Mouse (Mus musculus): ENCODE measurements around the gene Snai3. TPM values are rescaled to one million over a fixed set of nuclear protein-coding genes. Genes with fewer than 3 reads are reported as not detected.

Gene Snai3
- polyA plus RNA-seq (2015; fragmentation: Nextera tagmentation; extraction: Ambion mirVana), result 1.2 and 1.5 TPM in 2 replicates

GRCm38 (mm10) chr8:122460524-122461472, at the start of gene Snai3:
Gene Snai3, minus strand, starts transcription at chr8:122460733.
- Histone ChIP-seq H3K9ac (replicated peaks; ENCODE audit: low read depth) (no peak within 1 kb of the TSS), H3K4me3 (ENCODE audit: low read depth, low read length) (peak within 1 kb of the TSS; percentile 19; the same call in 1 of the 2 replicates), H3K4me1 (ENCODE audit: insufficient read depth, low read depth, low read length) (peaks cover 10% of the 10 kb centered on the region; the same call in 1 of the 2 replicates), H3K9me3 (ENCODE audit: low read length) (no peaks in the 10 kb centered on the region), H3K27me3 (replicated peaks; ENCODE audit: insufficient read depth, low read length) (peaks cover 20% of the 10 kb centered on the region; the same call in 1 of the 2 replicates), H3K36me3 (ENCODE audit: insufficient read depth, low read length) (no peaks in the 10 kb centered on the region), H3K27ac (ENCODE audit: low read length) (no peak within 1 kb of the TSS), H3K4me2 (replicated peaks; ENCODE audit: low read depth, low read length) (peak within 1 kb of the TSS; percentile 49)
- 2% methylated on average over 48 of the region's 56 CpGs for WGBS
- TF ChIP-seq EP300 (IDR thresholded peaks at IDR 0.05), result no peak
- no peak for TF ChIP-seq CTCF (IDR thresholded peaks at IDR 0.05)
- ATAC-seq, result peak; percentile 88
- peak; percentile 80 for DNase-seq (ENCODE audit: low spot score)

DNA sequence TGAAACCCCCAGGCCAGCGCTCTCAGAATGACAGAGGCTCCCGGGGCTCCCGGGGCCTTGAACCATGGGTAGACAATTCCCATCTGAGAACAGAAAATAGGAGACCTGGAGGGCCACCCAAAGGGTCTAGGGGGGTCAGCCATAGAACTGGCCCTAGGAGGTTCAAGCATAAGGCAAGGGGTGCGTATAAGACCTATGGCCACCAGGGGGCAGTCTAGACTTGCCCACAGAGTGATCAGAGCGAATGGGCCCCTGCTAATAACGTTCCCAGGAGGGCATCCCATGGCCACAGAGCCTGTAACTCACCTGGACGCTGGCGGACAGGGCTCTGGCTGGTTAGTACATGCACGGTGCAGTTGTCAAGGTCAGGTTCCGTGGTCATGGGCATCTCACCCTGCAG, 40.3 kb upstream of the Snai3 start:
- DNase-seq (ENCODE audit: low spot score) (peak; percentile 92), ATAC-seq (peak; percentile 60)
- H3K27me3 ChIP-seq (replicated peaks; ENCODE audit: insufficient read depth, low read length), result no peaks in the 10 kb centered on the region
- H3K4me3 ChIP-seq (ENCODE audit: low read depth, low read length), result no peak overlapping the region
- H3K9me3 ChIP-seq (ENCODE audit: low read length), result no peaks in the 10 kb centered on the region
- no peak overlapping the region for H3K9ac ChIP-seq (replicated peaks; ENCODE audit: low read depth)
- WGBS, result 35% methylated on average over 10 of the region's 10 CpGs
- H3K36me3 ChIP-seq (ENCODE audit: insufficient read depth, low read length), result peaks cover 24% of the 10 kb centered on the region
- TF ChIP-seq EP300 (IDR thresholded peaks at IDR 0.05) (no peak), CTCF (IDR thresholded peaks at IDR 0.05) (peak; percentile 97)
- no peak overlapping the region for H3K27ac ChIP-seq (ENCODE audit: low read length)
- H3K4me2 ChIP-seq (replicated peaks; ENCODE audit: low read depth, low read length), result no peak overlapping the region
- H3K4me1 ChIP-seq (ENCODE audit: insufficient read depth, low read depth, low read length), result no peaks in the 10 kb centered on the region

DNA sequence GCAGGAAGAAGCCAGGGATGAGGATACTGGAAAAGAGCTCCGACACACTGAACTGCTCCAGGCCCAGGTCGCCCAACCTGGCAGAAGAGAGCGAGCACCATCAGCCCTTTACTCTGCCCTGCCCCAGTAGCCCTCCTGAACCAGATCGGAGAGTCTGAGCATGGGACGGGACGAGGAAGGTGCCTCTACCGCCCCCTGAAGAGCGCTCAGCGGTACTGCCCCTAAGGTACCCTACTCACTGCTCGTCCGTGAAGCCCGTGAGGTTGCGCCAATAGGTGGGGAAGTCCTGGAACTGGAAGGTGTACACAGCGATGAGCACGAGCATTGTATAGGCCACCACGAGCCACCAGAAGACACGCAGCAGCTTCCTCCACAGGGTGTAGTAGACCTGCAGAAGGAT, 37.4 kb upstream of the Snai3 start:
- Histone ChIP-seq H3K9me3 (ENCODE audit: low read length) (no peaks in the 10 kb centered on the region), H3K9ac (replicated peaks; ENCODE audit: low read depth) (no peak overlapping the region), H3K27ac (ENCODE audit: low read length) (no peak overlapping the region), H3K4me2 (replicated peaks; ENCODE audit: low read depth, low read length) (no peak overlapping the region), H3K4me3 (ENCODE audit: low read depth, low read length) (no peak overlapping the region), H3K27me3 (replicated peaks; ENCODE audit: insufficient read depth, low read length) (no peaks in the 10 kb centered on the region), H3K4me1 (ENCODE audit: insufficient read depth, low read depth, low read length) (no peaks in the 10 kb centered on the region), H3K36me3 (ENCODE audit: insufficient read depth, low read length) (peaks cover 45% of the 10 kb centered on the region)
- TF ChIP-seq CTCF (IDR thresholded peaks at IDR 0.05), result peak; percentile 60
- no peak for TF ChIP-seq EP300 (IDR thresholded peaks at IDR 0.05)
- ATAC-seq (no peak), DNase-seq (ENCODE audit: low spot score) (no peak)
- 63% methylated on average over 17 of the region's 17 CpGs for WGBS

DNA sequence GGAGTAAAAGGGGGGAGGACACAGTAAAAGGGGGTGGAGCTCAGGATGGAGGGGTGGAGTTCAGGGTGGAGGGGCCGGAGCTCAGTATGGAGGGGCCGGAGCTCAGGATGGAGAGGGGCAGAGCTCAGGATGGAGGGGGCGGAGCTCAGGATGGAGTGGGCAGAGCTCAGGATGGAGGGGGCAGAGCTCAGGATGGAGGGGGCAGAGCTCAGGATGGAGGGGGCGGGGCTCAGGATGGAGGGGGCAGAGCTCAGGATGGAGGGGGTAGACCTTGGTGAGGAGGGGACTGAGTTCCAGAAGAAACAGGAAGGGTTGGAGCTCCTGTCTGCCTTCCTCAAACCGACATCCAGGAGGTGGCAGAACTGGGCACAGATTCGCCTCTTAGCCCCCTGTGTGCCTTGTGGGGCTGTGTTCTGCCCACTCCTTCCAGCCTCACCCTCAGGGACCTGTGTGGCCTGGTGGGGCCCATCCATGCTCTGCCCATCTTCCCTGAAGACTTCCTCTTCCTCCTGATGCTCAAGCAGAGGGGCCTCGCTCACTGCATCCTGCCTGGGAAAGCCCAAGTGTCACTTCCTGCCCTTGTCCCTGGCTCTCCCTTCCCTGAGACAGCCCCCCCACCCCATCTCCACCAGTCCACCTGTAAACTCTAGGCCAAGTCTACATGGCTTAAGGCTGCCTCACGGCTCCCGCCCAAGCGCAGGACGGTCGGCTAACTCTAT, 36.6 kb upstream of the Snai3 start:
- DNase-seq (ENCODE audit: low spot score) (peak; percentile 62), ATAC-seq (peak; percentile 63)
- no peaks in the 10 kb centered on the region for H3K4me1 ChIP-seq (ENCODE audit: insufficient read depth, low read depth, low read length)
- WGBS, result 49% methylated on average over 9 of the region's 12 CpGs
- no peaks in the 10 kb centered on the region for H3K27me3 ChIP-seq (replicated peaks; ENCODE audit: insufficient read depth, low read length)
- H3K4me3 ChIP-seq (ENCODE audit: low read depth, low read length), result no peak overlapping the region
- H3K9me3 ChIP-seq (ENCODE audit: low read length), result no peaks in the 10 kb centered on the region
- H3K4me2 ChIP-seq (replicated peaks; ENCODE audit: low read depth, low read length), result no peak overlapping the region
- no peak overlapping the region for H3K9ac ChIP-seq (replicated peaks; ENCODE audit: low read depth)
- H3K27ac ChIP-seq (ENCODE audit: low read length), result no peak overlapping the region
- TF ChIP-seq CTCF (IDR thresholded peaks at IDR 0.05) (no peak; the same call in 1 of the 2 replicates), EP300 (IDR thresholded peaks at IDR 0.05) (no peak)
- H3K36me3 ChIP-seq (ENCODE audit: insufficient read depth, low read length), result peaks cover 52% of the 10 kb centered on the region

GRCm38 (mm10) chr8:122488387-122488786, 27.9 kb upstream of the Snai3 start:
- Histone ChIP-seq H3K4me2 (replicated peaks; ENCODE audit: low read depth, low read length) (no peak overlapping the region), H3K9me3 (ENCODE audit: low read length) (no peaks in the 10 kb centered on the region), H3K9ac (replicated peaks; ENCODE audit: low read depth) (no peak overlapping the region), H3K4me1 (ENCODE audit: insufficient read depth, low read depth, low read length) (no peaks in the 10 kb centered on the region), H3K36me3 (ENCODE audit: insufficient read depth, low read length) (peaks cover 57% of the 10 kb centered on the region), H3K4me3 (ENCODE audit: low read depth, low read length) (no peak overlapping the region), H3K27ac (ENCODE audit: low read length) (no peak overlapping the region), H3K27me3 (replicated peaks; ENCODE audit: insufficient read depth, low read length) (no peaks in the 10 kb centered on the region)
- TF ChIP-seq CTCF (IDR thresholded peaks at IDR 0.05) (no peak), EP300 (IDR thresholded peaks at IDR 0.05) (no peak)
- ATAC-seq (no peak), DNase-seq (ENCODE audit: low spot score) (no peak)
- 95% methylated on average over 9 of the region's 9 CpGs for WGBS

GRCm38 (mm10) chr8:122484831-122485230, 24.3 kb upstream of the Snai3 start:
- H3K27me3 ChIP-seq (replicated peaks; ENCODE audit: insufficient read depth, low read length), result no peaks in the 10 kb centered on the region
- H3K4me2 ChIP-seq (replicated peaks; ENCODE audit: low read depth, low read length), result no peak overlapping the region
- H3K4me3 ChIP-seq (ENCODE audit: low read depth, low read length), result no peak overlapping the region
- no peaks in the 10 kb centered on the region for H3K9me3 ChIP-seq (ENCODE audit: low read length)
- no peak overlapping the region for H3K27ac ChIP-seq (ENCODE audit: low read length)
- TF ChIP-seq CTCF (IDR thresholded peaks at IDR 0.05) (no peak), EP300 (IDR thresholded peaks at IDR 0.05) (no peak)
- WGBS, result 80% methylated on average over 12 of the region's 12 CpGs
- ATAC-seq, result no peak
- no peak overlapping the region for H3K9ac ChIP-seq (replicated peaks; ENCODE audit: low read depth)
- H3K4me1 ChIP-seq (ENCODE audit: insufficient read depth, low read depth, low read length), result no peaks in the 10 kb centered on the region
- peaks cover 55% of the 10 kb centered on the region for H3K36me3 ChIP-seq (ENCODE audit: insufficient read depth, low read length)
- DNase-seq (ENCODE audit: low spot score), result no peak
